Mouse (Mus musculus): ENCODE results near the gene Leap2. TPM values are rescaled to one million over a fixed set of nuclear protein-coding genes. Genes with fewer than 3 reads are reported as not detected.

The Leap2 gene
- total and polyA plus RNA-seq, 2 experiments from 2014 or later: not detected

- ATAC-seq (ENCODE audit: insufficient read depth, low read depth) (no peak), DNase-seq (ENCODE audit: low spot score) (no peak)
- WGBS: 85% methylated on average over 1 of the region's 1 CpGs
- Histone ChIP-seq H3K4me2 (ENCODE audit: low read depth, low read length) (no peak overlapping the region), H3K27me3 (ENCODE audit: control insufficient read depth, insufficient read depth, low read length) (no peaks in the 10 kb centered on the region), H3K4me1 (ENCODE audit: control insufficient read depth, insufficient read depth) (no peaks in the 10 kb centered on the region), H3K4me3 (ENCODE audit: low read depth, low read length) (no peak overlapping the region), H3K9me3 (replicated peaks; ENCODE audit: control insufficient read depth, low read length) (no peaks in the 10 kb centered on the region), H3K27ac (ENCODE audit: low read depth) (no peak overlapping the region), H3K9ac (replicated peaks; ENCODE audit: low read depth, low read length) (no peak overlapping the region), H3K36me3 (replicated peaks; ENCODE audit: control insufficient read depth, insufficient read depth, low read length) (peaks cover 68% of the 10 kb centered on the region)
- no peak for TF ChIP-seq CTCF (IDR thresholded peaks at IDR 0.05; ENCODE audit: low read depth)
- no peak for TF ChIP-seq EP300 (IDR thresholded peaks at IDR 0.05; ENCODE audit: low read depth)
Observed at GRCm38 (mm10) chr11:53393856-53394255, 29.1 kb downstream of the Leap2 start.

- Histone ChIP-seq H3K27me3 (ENCODE audit: control insufficient read depth, insufficient read depth, low read length) (no peaks in the 10 kb centered on the region), H3K9ac (replicated peaks; ENCODE audit: low read depth, low read length) (no peak overlapping the region), H3K4me3 (ENCODE audit: low read depth, low read length) (no peak overlapping the region), H3K4me2 (ENCODE audit: low read depth, low read length) (no peak overlapping the region), H3K27ac (ENCODE audit: low read depth) (no peak overlapping the region), H3K9me3 (replicated peaks; ENCODE audit: control insufficient read depth, low read length) (no peaks in the 10 kb centered on the region), H3K4me1 (ENCODE audit: control insufficient read depth, insufficient read depth) (no peaks in the 10 kb centered on the region), H3K36me3 (replicated peaks; ENCODE audit: control insufficient read depth, insufficient read depth, low read length) (peaks cover 33% of the 10 kb centered on the region)
- no peak for TF ChIP-seq EP300 (IDR thresholded peaks at IDR 0.05; ENCODE audit: low read depth)
- TF ChIP-seq CTCF (IDR thresholded peaks at IDR 0.05; ENCODE audit: low read depth): no peak
- 93% methylated on average over 2 of the region's 2 CpGs for WGBS
- DNase-seq (ENCODE audit: low spot score) (no peak), ATAC-seq (ENCODE audit: insufficient read depth, low read depth) (no peak)
Observed at GRCm38 (mm10) chr11:53383758-53384428, 39.1 kb downstream of the Leap2 start.

- no peak for TF ChIP-seq EP300 (IDR thresholded peaks at IDR 0.05; ENCODE audit: low read depth)
- no peak for TF ChIP-seq CTCF (IDR thresholded peaks at IDR 0.05; ENCODE audit: low read depth)
- Histone ChIP-seq H3K27ac (ENCODE audit: low read depth) (no peak overlapping the region), H3K27me3 (ENCODE audit: control insufficient read depth, insufficient read depth, low read length) (no peaks in the 10 kb centered on the region), H3K4me3 (ENCODE audit: low read depth, low read length) (no peak overlapping the region), H3K4me2 (ENCODE audit: low read depth, low read length) (no peak overlapping the region), H3K4me1 (ENCODE audit: control insufficient read depth, insufficient read depth) (no peaks in the 10 kb centered on the region), H3K9me3 (replicated peaks; ENCODE audit: control insufficient read depth, low read length) (no peaks in the 10 kb centered on the region), H3K36me3 (replicated peaks; ENCODE audit: control insufficient read depth, insufficient read depth, low read length) (peaks cover 50% of the 10 kb centered on the region), H3K9ac (replicated peaks; ENCODE audit: low read depth, low read length) (no peak overlapping the region)
- WGBS: 84% methylated on average over 1 of the region's 1 CpGs
- ATAC-seq (ENCODE audit: insufficient read depth, low read depth): peak; percentile 39; the same call in 1 of the 2 replicates
- peak; percentile 17 for DNase-seq (ENCODE audit: low spot score)
Observed at GRCm38 (mm10) chr11:53378918-53379317, 44.1 kb downstream of the Leap2 start.

Small RNA genes lying within 50 kb of the gene (microRNA-seq; reads per million reads assigned to microRNA genes)
- gene Mir6920: not detected

Other genes starting within 250 kb of the Leap2 start
- gene Hspa4, start 122.7 kb downstream of the Leap2 start, total RNA-seq (2014; rRNA removed; ENCODE audit: low replicate concordance): 54.0 and 64.3 TPM in 2 replicates
- gene Hspa4, start 122.7 kb downstream of the Leap2 start, polyA plus RNA-seq (2015; fragmentation: Nextera tagmentation; extraction: Ambion mirVana): 59.0 and 75.6 TPM in 2 replicates
- 1.2 TPM in 1 of 2 replicates, not detected in the other for gene Zcchc10, start 98.5 kb downstream of the Leap2 start, total RNA-seq (2014; rRNA removed; ENCODE audit: low replicate concordance)
- 15.3 and 15.4 TPM in 2 replicates for gene Zcchc10, start 98.5 kb downstream of the Leap2 start, polyA plus RNA-seq (2015; fragmentation: Nextera tagmentation; extraction: Ambion mirVana)
- 59.6 and 70.1 TPM in 2 replicates for gene Aff4, start 72.3 kb downstream of the Leap2 start, total RNA-seq (2014; rRNA removed; ENCODE audit: low replicate concordance)
- gene Aff4, start 72.3 kb downstream of the Leap2 start, polyA plus RNA-seq (2015; fragmentation: Nextera tagmentation; extraction: Ambion mirVana): 27.6 and 36.0 TPM in 2 replicates
- 76.4 and 97.1 TPM in 2 replicates for gene Uqcrq, start 7.7 kb upstream of the Leap2 start, total RNA-seq (2014; rRNA removed; ENCODE audit: low replicate concordance)
- gene Uqcrq, start 7.7 kb upstream of the Leap2 start, polyA plus RNA-seq (2015; fragmentation: Nextera tagmentation; extraction: Ambion mirVana): 3,062 and 3,250 TPM in 2 replicates
- 0.08 and 0.95 TPM in 2 replicates for gene Gdf9, start 7.9 kb upstream of the Leap2 start, total RNA-seq (2014; rRNA removed; ENCODE audit: low replicate concordance)
- 0.79 and 1.1 TPM in 2 replicates for gene Gdf9, start 7.9 kb upstream of the Leap2 start, polyA plus RNA-seq (2015; fragmentation: Nextera tagmentation; extraction: Ambion mirVana)
- gene Gm10447, start 33.9 kb upstream of the Leap2 start, total RNA-seq (2014; rRNA removed; ENCODE audit: low replicate concordance): not detected in 2 replicates
- gene Gm10447, start 33.9 kb upstream of the Leap2 start, polyA plus RNA-seq (2015; fragmentation: Nextera tagmentation; extraction: Ambion mirVana): 0.04 TPM in 1 of 2 replicates, not detected in the other
- gene Shroom1, start 34.0 kb upstream of the Leap2 start, total RNA-seq (2014; rRNA removed; ENCODE audit: low replicate concordance): 1.4 and 2.9 TPM in 2 replicates
- gene Shroom1, start 34.0 kb upstream of the Leap2 start, polyA plus RNA-seq (2015; fragmentation: Nextera tagmentation; extraction: Ambion mirVana): 0.40 and 0.41 TPM in 2 replicates
- not detected in 2 replicates for gene Gm9837, start 47.3 kb upstream of the Leap2 start, total RNA-seq (2014; rRNA removed; ENCODE audit: low replicate concordance)
- gene Gm9837, start 47.3 kb upstream of the Leap2 start, polyA plus RNA-seq (2015; fragmentation: Nextera tagmentation; extraction: Ambion mirVana): not detected in 2 replicates
- not detected in 2 replicates for gene Gm9945, start 57.0 kb upstream of the Leap2 start, total RNA-seq (2014; rRNA removed; ENCODE audit: low replicate concordance)
- not detected in 2 replicates for gene Gm9945, start 57.0 kb upstream of the Leap2 start, polyA plus RNA-seq (2015; fragmentation: Nextera tagmentation; extraction: Ambion mirVana)
- not detected in 2 replicates for gene Sowaha, start 57.1 kb upstream of the Leap2 start, total RNA-seq (2014; rRNA removed; ENCODE audit: low replicate concordance)
- 0.04 and 0.08 TPM in 2 replicates for gene Sowaha, start 57.1 kb upstream of the Leap2 start, polyA plus RNA-seq (2015; fragmentation: Nextera tagmentation; extraction: Ambion mirVana)
- 47.1 and 55.8 TPM in 2 replicates for gene Sept8, start 96.1 kb upstream of the Leap2 start, total RNA-seq (2014; rRNA removed; ENCODE audit: low replicate concordance)
- gene Sept8, start 96.1 kb upstream of the Leap2 start, polyA plus RNA-seq (2015; fragmentation: Nextera tagmentation; extraction: Ambion mirVana): 10.3 and 11.5 TPM in 2 replicates
- 6.1 and 17.5 TPM in 2 replicates for gene Kif3a, start 144.2 kb upstream of the Leap2 start, total RNA-seq (2014; rRNA removed; ENCODE audit: low replicate concordance)
- 23.7 and 24.3 TPM in 2 replicates for gene Kif3a, start 144.2 kb upstream of the Leap2 start, polyA plus RNA-seq (2015; fragmentation: Nextera tagmentation; extraction: Ambion mirVana)
- gene Il4, start 195.5 kb upstream of the Leap2 start, total RNA-seq (2014; rRNA removed; ENCODE audit: low replicate concordance): not detected in 2 replicates
- 0.30 TPM in 1 of 2 replicates, not detected in the other for gene Il4, start 195.5 kb upstream of the Leap2 start, polyA plus RNA-seq (2015; fragmentation: Nextera tagmentation; extraction: Ambion mirVana)
- gene Il13, start 211.5 kb upstream of the Leap2 start, total RNA-seq (2014; rRNA removed; ENCODE audit: low replicate concordance): not detected in 2 replicates
- not detected in 2 replicates for gene Il13, start 211.5 kb upstream of the Leap2 start, polyA plus RNA-seq (2015; fragmentation: Nextera tagmentation; extraction: Ambion mirVana)